Mouse (Mus musculus) forebrain, embryonic 13.5 days (tissue): ENCODE results near the gene Dut. TPM values are rescaled to one million over a fixed set of nuclear protein-coding genes. Genes with fewer than 3 reads are reported as not detected.

ENCODE experiments used
- ATAC-seq: fragments of 200-750 bp; cut with Nextera tagmentation; 2 replicates; pipeline ENCODE4 v1.8.0; 2017
- H3K27ac ChIP-seq: fragments of 300-500 bp; sonication (generic); 2 replicates; pipeline ENCODE4 v1.5.1; 2015; ENCODE audit warnings: inconsistent platforms, mild to moderate bottlenecking, moderate library complexity
- H3K27me3 ChIP-seq: fragments of 300-500 bp; sonication (generic); 2 replicates; pipeline ENCODE4 v1.6.1; 2015; ENCODE audit warnings: mild to moderate bottlenecking, inconsistent platforms
- H3K36me3 ChIP-seq: fragments of 300-500 bp; sonication (generic); 2 replicates; pipeline ENCODE4 v1.6.1; 2015; ENCODE audit warnings: mild to moderate bottlenecking, inconsistent platforms; ENCODE audit not compliant: poor library complexity, severe bottlenecking
- H3K4me1 ChIP-seq: fragments of 300-500 bp; sonication (generic); 2 replicates; pipeline ENCODE4 v1.6.1; 2015; ENCODE audit warnings: inconsistent platforms
- H3K4me2 ChIP-seq: fragments of 300-500 bp; sonication (generic); 2 replicates; pipeline ENCODE4 v1.6.1; 2015; ENCODE audit warnings: inconsistent platforms, mild to moderate bottlenecking, moderate library complexity
- H3K4me3 ChIP-seq: fragments of 300-500 bp; sonication (generic); 2 replicates; pipeline ENCODE4 v1.5.1; 2015; ENCODE audit warnings: mild to moderate bottlenecking, inconsistent platforms
- H3K9ac ChIP-seq: fragments of 300-500 bp; sonication (generic); 2 replicates; pipeline ENCODE4 v1.6.1; 2015; ENCODE audit warnings: mild to moderate bottlenecking, inconsistent platforms
- H3K9me3 ChIP-seq: fragments of 300-500 bp; sonication (generic); replicated peaks from 2 replicates; pipeline ENCODE4 v1.6.1; 2016; ENCODE audit warnings: inconsistent platforms
- WGBS: fragments of 180-500 bp; shearing (Covaris S2); methylation state at CpG from one replicate; pipeline ENCODE4 v1.1.7; 2015; 5-methylcytosine and 5-hydroxymethylcytosine counted together
- polyA plus RNA-seq: library from polyadenylated mRNA; unstranded; fragments of >200 nt; fragmentation: Nextera tagmentation; extraction: Ambion mirVana; gene quantifications from 2 replicates; pipeline ENCODE4 v1.2.1, GENCODE M21; 2015

Gene Dut
- polyA plus RNA-seq, result 188 and 199 TPM in 2 replicates

DNA sequence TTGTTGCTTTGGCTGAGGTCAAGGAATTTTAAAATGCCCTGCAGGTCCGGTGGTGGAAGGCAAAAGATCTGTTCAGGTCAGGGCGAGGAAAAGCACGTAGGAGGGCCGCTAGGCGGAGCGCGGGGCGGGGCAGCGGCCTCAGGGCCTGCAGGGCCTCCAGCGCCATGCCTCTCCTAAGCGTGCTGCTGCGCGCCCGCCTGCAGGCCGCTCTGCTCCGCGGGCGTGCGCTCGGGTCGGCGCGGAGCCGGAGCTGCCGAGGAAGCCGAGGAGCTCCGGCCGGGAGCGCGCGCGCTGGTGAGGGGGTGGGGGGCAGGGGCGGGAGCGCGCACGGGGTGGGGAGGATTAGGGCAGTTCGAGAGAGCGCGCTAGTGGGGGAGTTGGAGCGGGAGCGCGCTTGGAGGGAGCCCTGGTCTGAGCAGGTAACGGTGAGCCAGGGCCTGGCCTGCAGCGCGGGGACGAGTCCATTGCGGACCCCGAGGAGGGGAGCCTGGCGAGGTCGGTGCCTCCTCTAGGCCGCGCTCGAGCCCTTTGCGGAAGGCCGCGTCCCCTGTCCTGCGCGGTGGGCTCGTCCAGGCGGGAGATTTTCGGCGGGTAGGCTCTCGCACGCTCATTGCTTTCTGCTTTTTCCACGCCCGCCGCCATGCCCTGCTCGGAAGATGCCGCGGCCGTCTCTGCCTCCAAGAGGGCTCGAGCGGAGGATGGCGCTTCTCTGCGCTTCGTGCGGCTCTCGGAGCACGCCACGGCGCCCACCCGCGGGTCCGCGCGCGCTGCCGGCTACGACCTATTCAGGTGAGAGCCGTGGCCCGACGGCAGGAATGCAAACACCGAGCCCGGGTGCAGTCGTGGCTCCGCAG lies at the start of gene Dut:
TSS of gene Dut (plus strand) at position 83 of the 854 bp plus-strand sequence.
- Histone ChIP-seq H3K4me3 (peak within 1 kb of the TSS; percentile 70), H3K27me3 (no peaks in the 10 kb centered on the region), H3K4me2 (peak within 1 kb of the TSS; percentile 67), H3K4me1 (peaks cover 30% of the 10 kb centered on the region), H3K36me3 (peaks cover 24% of the 10 kb centered on the region), H3K9me3 (no peaks in the 10 kb centered on the region), H3K9ac (peak within 1 kb of the TSS; percentile 87), H3K27ac (peak within 1 kb of the TSS; percentile 84)
- peak; percentile 99 for ATAC-seq
- WGBS, result under 1% methylated on average over 90 of the region's 96 CpGs

DNA sequence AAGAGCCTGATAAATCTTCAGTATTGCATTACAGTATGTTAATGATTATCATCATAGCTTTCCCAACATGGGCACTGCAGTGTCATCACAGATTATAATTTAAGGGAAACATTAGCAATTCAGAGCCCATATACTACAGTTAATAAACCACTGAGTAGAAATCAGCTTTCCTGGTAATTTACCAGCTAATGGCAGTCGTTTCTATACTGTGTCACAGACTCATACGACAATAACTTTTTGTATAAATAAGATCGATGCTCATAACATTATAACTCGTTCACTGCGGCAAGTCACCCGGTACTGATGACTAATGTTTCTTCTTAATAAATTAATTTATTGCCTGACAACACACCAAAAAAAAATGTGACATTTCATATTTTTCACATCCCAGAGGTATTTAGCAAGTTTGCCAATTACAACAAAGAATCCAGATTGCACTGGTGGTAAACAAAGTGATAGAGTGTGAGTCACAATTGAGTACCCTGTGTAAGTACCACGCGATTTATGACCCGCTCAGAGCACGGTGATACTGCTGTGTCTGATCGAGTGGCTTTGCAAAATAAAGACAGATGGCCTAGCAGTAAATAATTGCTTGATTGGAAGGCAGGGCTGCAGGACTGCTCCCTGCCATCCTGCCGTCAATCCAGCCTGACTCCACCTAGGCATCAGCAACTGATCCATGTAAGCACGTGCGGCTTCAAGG lies 37.9 kb upstream of the Dut start:
- H3K27me3 ChIP-seq, result no peaks in the 10 kb centered on the region
- H3K9ac ChIP-seq, result no peak overlapping the region
- 70% methylated on average over 14 of the region's 14 CpGs for WGBS
- H3K4me1 ChIP-seq, result 0 out of 2 replicates have a peak, but pooled peaks cover 3% of the 10 kb centered on the region
- H3K4me3 ChIP-seq, result no peak overlapping the region
- no peaks in the 10 kb centered on the region for H3K9me3 ChIP-seq
- no peak overlapping the region for H3K4me2 ChIP-seq
- ATAC-seq, result peak; percentile 86
- H3K27ac ChIP-seq, result no peak overlapping the region
- no peaks in the 10 kb centered on the region for H3K36me3 ChIP-seq

DNA sequence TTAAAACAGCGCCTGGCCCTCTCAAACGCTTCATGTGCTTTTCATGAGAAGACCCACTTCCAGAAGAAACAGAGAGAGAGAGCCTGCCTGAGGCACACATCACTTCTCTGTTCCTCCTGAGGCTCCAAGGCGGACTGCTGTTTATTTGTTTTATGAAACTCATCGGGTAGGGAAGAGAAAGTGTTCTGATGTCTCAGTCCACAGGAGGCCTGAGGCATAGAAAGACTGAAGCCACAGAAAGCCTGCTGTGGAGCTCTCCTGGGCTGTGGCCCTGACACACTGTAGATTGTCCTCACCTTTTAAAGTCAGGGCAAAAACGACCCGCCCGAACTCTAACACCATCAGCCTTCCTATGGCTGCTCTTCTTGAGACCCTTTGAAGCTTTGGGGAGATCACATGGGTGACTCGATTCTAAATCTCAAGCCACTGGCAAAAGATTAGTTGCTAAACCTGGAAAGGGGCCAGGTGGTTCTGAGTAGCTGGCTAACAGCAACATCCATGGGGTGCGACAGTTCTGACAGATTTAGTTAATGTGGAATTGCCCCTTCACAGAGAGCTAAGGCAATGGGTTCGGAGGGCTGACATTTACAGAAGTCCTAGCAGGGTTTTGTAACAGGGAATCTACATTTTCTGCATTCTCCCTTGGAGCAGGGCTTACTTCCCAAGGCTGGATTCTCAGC lies 35.0 kb upstream of the Dut start:
- Histone ChIP-seq H3K27me3 (no peaks in the 10 kb centered on the region), H3K4me1 (0 out of 2 replicates have a peak, but pooled peaks cover 3% of the 10 kb centered on the region), H3K4me3 (no peak overlapping the region), H3K9me3 (no peaks in the 10 kb centered on the region), H3K36me3 (no peaks in the 10 kb centered on the region), H3K27ac (no peak overlapping the region), H3K9ac (no peak overlapping the region), H3K4me2 (no peak overlapping the region)
- ATAC-seq, result no peak
- WGBS, result 71% methylated on average over 10 of the region's 10 CpGs

DNA sequence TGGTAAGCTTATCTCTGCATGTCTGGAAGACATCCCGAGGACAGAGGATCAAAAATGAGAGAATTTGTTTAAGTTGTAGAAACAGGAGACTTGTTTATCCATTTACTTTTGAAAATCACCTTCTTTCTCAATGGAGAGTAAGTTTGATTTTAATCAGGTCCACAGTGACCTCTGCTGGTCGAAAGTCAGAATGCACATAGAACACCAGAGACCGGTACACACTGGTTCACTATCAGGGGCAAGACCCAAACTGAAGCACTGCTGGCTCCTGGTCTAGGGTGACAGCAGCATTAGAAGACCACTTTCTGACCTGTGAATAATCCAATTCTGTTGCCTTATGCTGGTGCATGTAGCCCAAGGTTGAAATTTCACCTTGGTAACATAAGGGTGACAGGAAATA lies 32.4 kb upstream of the Dut start:
- Histone ChIP-seq H3K4me2 (no peak overlapping the region), H3K9me3 (no peaks in the 10 kb centered on the region), H3K27me3 (no peaks in the 10 kb centered on the region), H3K4me1 (0 out of 2 replicates have a peak, but pooled peaks cover 3% of the 10 kb centered on the region), H3K4me3 (no peak overlapping the region), H3K36me3 (no peaks in the 10 kb centered on the region), H3K27ac (no peak overlapping the region), H3K9ac (no peak overlapping the region)
- peak; percentile 58 for ATAC-seq
- WGBS, result 7% methylated on average over 3 of the region's 3 CpGs

DNA sequence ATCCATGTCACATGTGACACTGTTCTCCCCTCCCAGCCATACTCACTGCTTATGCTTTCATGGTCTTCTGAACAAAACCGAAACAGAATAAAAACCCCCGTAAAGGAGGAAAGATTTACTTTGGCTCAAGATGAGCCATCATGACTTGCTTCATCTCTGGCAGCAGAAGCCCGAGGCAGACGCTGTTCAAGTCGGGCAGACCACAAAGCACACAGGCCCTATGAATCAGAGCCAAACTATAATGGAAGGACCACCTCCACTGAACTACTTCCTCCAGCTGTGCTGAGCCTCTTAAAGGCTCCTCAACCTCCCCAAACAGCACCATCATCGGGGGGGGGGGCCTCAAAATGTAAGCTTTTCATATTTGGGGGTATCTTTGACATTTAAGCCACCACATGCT lies 29.7 kb upstream of the Dut start:
- H3K4me3 ChIP-seq, result no peak overlapping the region
- no peak overlapping the region for H3K27ac ChIP-seq
- no peaks in the 10 kb centered on the region for H3K27me3 ChIP-seq
- 75% methylated on average over 6 of the region's 6 CpGs for WGBS
- H3K4me1 ChIP-seq, result no peaks in the 10 kb centered on the region
- no peaks in the 10 kb centered on the region for H3K36me3 ChIP-seq
- no peaks in the 10 kb centered on the region for H3K9me3 ChIP-seq
- H3K4me2 ChIP-seq, result no peak overlapping the region
- ATAC-seq, result no peak
- no peak overlapping the region for H3K9ac ChIP-seq

DNA sequence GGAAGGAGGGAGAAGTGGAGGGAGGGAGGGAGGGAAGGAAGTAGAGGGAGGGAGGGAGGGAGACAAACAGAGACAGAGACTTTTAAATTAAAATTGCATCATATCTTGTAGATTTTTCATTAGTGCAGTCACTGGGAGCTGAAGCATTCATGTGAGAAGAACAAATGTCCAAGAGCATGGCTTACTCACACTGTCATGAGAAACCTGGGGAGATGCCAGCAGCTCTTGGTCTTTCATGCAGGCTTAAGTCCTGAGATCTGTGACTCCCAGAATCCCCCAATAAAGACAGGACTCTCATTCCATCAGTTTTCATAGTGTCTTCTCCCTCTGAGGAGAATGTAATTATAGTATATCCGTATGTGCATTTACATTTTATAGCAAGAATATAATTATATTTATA lies 28.4 kb upstream of the Dut start:
- Histone ChIP-seq H3K4me3 (no peak overlapping the region), H3K4me1 (no peaks in the 10 kb centered on the region), H3K9ac (no peak overlapping the region), H3K27ac (no peak overlapping the region), H3K27me3 (no peaks in the 10 kb centered on the region), H3K36me3 (no peaks in the 10 kb centered on the region), H3K4me2 (no peak overlapping the region), H3K9me3 (no peaks in the 10 kb centered on the region)
- no peak for ATAC-seq
- WGBS, result 92% methylated on average over 1 of the region's 1 CpGs

DNA sequence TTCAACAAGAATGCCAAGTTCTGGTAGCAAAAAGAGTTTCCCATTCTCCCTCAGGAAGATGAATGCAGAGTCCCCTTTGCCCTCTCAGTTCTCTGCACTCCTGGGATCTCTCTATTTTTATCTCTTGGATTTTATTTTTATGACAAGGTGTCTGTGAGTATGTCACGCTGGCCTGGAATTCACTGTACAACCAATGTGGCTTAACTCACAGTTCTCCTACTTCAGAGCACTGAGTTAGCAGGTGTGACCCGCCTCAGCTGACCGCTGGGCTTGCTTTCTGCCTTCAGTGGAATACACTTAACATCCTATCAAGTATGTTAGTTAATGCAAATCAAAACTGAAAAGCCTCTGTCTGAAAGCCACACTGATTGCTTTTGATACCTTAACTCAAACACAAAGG lies 27.7 kb upstream of the Dut start:
- Histone ChIP-seq H3K27me3 (no peaks in the 10 kb centered on the region), H3K4me1 (no peaks in the 10 kb centered on the region), H3K9me3 (no peaks in the 10 kb centered on the region), H3K27ac (no peak overlapping the region), H3K4me2 (no peak overlapping the region), H3K36me3 (no peaks in the 10 kb centered on the region), H3K4me3 (no peak overlapping the region), H3K9ac (no peak overlapping the region)
- WGBS, result 58% methylated on average over 3 of the region's 3 CpGs
- ATAC-seq, result no peak

DNA sequence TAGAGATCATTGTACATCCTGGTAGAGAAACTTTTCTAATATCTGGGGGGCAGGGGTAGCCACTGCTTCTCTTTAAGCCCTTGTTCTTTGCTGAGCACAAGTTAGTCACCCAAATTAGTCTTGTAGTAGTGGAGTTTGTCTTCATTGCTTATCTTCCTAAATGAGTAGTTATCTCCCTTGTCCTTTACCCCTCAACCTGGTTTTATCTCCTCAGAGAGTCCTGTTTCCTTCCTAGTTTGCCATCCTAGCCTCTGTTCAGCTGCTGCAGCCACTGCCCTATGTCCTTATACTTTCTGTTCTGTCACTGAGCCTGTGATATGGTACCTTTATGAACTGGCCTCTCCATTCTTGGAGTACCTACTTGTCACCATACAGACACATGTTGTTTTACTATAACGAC lies 25.3 kb upstream of the Dut start:
- Histone ChIP-seq H3K4me1 (no peaks in the 10 kb centered on the region), H3K4me3 (no peak overlapping the region), H3K27me3 (no peaks in the 10 kb centered on the region), H3K9ac (no peak overlapping the region), H3K9me3 (no peaks in the 10 kb centered on the region), H3K4me2 (no peak overlapping the region), H3K27ac (no peak overlapping the region), H3K36me3 (no peaks in the 10 kb centered on the region)
- no peak for ATAC-seq
- 79% methylated on average over 1 of the region's 1 CpGs for WGBS

DNA sequence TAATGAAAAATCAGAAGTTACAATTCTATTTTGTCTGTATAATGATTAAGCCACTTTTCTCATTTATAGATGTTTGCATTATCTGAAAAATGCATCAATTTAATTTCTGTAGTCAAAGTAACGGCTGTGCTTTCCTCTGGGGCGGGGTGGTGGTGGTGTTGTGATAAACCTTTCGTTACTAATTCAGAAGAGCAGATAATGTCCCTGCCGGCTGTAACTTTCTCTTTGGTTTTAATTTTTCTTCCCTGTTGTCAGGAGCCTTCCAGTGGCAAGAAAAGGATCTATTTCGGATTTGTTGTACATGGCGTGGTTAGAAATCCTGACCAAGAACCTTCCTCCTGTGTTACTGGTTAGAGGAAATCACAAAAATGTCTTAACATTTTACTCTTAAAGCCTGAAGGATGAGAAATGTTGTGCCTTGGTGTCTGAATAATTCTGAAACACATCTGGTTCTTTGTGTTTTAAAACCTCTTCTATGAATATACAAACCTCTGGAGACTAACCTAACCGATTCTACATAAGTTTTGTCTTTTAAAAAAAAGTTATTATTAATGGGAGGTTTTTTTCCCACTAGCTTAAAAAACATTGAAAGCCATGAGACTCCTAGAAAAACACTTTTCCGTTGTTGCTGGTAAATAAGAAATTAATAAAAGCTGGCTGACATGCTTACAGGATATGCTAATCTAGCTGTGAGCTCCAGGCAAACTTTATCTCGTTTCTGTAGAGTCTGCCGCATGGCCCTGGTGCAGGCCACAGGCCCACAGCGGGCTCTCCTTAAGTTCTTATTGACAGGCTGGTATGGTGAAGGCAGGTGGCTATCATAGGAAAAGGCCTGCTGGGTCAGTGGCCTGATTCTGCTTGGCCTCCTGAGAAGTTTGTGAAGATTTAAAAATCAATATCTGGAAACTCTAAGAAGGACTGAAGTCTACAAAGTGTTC lies 18.2 kb upstream of the Dut start:
- Histone ChIP-seq H3K4me1 (no peaks in the 10 kb centered on the region), H3K4me2 (no peak overlapping the region), H3K4me3 (no peak overlapping the region), H3K9ac (no peak overlapping the region), H3K27me3 (no peaks in the 10 kb centered on the region), H3K36me3 (no peaks in the 10 kb centered on the region), H3K27ac (no peak overlapping the region), H3K9me3 (no peaks in the 10 kb centered on the region)
- WGBS, result 90% methylated on average over 11 of the region's 11 CpGs
- no peak for ATAC-seq

DNA sequence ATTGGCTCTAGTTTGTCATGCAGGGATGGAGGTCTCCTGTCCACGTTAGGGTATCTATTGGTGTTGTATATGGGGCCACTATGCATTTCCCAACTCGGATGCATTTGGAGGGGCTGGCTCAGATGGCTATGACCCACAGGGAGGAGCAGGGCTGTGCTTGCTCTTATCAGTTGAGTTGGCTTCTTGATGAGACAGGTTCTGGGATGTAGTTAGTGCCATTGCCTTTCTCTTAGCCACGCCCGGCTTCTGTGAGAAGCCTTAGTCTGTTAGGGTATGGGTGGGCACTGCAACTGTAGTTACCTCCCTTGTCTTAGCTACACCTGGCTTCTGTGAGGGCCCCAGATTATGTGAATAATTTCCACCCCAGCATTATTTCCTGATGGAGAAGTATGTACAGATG lies 14.8 kb upstream of the Dut start:
- Histone ChIP-seq H3K4me3 (no peak overlapping the region), H3K9me3 (no peaks in the 10 kb centered on the region), H3K27ac (no peak overlapping the region), H3K4me2 (no peak overlapping the region), H3K4me1 (no peaks in the 10 kb centered on the region), H3K9ac (no peak overlapping the region), H3K36me3 (no peaks in the 10 kb centered on the region), H3K27me3 (no peaks in the 10 kb centered on the region)
- 87% methylated on average over 4 of the region's 4 CpGs for WGBS
- no peak for ATAC-seq

DNA sequence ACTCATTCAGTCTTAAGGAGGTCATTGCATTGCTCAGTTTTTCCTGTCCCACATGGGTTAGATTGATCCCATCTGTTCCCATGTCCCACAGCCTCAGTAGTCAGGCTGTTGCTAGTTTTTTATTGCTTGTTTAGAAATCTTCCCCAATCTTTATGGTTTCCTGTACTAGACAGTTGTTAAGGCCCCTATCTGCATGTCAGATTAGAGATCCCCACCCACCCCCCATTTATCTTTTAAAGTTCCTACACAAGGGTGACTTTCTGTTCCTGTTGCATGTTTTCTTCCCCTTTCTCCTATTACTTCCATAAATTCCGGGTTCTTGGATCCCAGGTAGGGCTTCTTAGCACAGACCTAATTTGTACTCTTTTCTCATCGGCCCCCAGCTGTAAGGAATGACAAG lies 13.5 kb upstream of the Dut start:
- Histone ChIP-seq H3K27ac (no peak overlapping the region), H3K36me3 (no peaks in the 10 kb centered on the region), H3K4me2 (no peak overlapping the region), H3K4me1 (no peaks in the 10 kb centered on the region), H3K4me3 (no peak overlapping the region), H3K27me3 (no peaks in the 10 kb centered on the region), H3K9ac (no peak overlapping the region), H3K9me3 (no peaks in the 10 kb centered on the region)
- WGBS, result 83% methylated on average over 2 of the region's 2 CpGs
- no peak for ATAC-seq
